Mouse (Mus musculus) layer of hippocampus, postnatal 10 days (tissue): ENCODE results near the gene Sox5. TPM values are rescaled to one million over a fixed set of nuclear protein-coding genes. Genes with fewer than 3 reads are reported as not detected.

Experiments
- DNase-seq, 2 experiments: peaks; one replicate each; pipeline ENCODE4 v3.0.0; 2021; ENCODE audit warnings: low spot score in 2 of 2
- total RNA-seq, 2 experiments: library from RNA; stranded (reverse); gene quantifications; 2 replicates each; pipeline ENCODE4 v1.2.3; 2021

Sox5 gene
- total RNA-seq, 2 experiments from 2014 or later = 57.0 to 61.7 TPM

DNA sequence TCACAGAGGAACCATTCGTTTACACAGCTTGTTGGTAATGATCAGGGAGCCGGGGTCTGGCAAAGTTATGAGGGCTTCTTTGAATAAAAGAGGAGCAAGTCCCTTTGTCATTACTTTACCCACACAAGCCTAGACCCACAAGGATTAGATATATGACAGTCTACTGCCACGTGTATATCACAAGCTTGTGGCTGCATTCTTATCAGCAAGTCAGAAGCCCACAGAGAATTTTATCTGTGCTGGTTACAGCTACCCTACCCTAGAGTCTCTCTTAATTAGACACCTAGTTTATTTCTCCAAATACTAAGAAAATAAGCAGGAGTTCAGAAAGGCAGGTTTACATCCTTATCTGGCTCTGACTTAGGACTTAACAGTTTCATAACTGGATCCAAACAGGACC, 629.8 kb downstream of the Sox5 start:
- DNase-seq = no peak

- DNase-seq = peak; percentile 25 to 28
Observed at GRCm38 (mm10) chr6:144151075-144151474, 630.7 kb downstream of the Sox5 start.

DNA sequence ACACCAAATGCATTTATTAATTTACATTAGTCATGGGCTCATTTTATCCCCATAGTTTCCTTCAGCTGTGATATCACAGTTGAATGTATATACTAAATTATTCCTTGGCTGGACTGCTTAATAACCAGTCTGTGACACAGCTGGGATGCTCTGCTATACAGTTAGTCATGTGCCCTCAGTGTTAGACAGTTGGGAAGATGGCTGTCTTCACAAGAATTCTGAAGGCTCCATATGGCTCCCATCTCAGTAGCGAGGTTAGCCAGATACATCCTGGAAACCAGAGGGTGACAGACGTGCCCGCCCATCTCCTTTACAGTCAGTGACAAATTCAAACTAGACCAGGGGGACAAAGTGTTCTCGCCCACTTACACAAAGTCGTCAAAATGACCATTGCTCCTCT, 644.4 kb downstream of the Sox5 start:
- no peak for DNase-seq

DNA sequence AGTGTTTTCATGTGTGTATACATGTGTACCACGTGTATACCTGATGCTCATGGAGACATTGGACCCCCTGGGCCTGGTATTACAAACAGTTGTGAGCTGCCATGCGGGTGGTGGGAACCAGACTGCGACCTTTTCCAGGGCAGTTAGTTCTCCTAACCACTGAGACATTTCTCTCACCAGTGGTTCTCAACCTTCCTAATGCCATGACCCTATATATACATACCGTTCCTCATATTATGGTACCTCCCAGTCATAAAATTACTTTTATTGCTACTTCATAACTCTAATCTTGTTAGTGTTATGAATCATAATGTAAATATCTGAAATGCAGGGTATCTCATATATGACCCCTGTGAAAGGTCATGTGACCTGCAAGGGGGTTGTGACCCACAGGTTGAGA, 644.9 kb downstream of the Sox5 start:
- no peak for DNase-seq

DNA sequence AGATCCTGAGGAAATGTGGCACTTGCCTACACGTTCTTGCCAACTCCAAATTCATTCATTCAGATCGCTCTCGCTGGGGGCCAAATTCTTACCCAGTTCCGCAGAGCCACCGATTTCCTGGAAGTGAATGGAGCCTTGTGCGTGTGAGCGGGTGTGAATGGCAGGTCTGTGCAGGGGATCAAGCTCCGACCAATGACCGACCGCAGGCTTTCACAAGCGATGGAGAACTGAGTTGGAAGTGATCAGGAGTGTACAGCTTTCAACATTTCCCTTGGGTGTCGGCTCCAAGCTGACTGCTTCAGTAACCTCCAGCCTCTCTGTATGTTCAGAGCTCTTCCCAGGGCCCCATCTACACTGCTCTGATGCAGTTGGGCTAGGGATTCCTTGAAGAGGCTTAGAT, 651.9 kb downstream of the Sox5 start:
- DNase-seq = no peak

GRCm38 (mm10) chr6:144119961-144120360, 661.8 kb downstream of the Sox5 start:
- DNase-seq = no peak

- DNase-seq = no peak
Observed at GRCm38 (mm10) chr6:144116646-144117045, 665.1 kb downstream of the Sox5 start.

- peak in 1 of 2 experiments; percentile 33 for DNase-seq
Observed at GRCm38 (mm10) chr6:144111561-144111960, 670.2 kb downstream of the Sox5 start.

DNA sequence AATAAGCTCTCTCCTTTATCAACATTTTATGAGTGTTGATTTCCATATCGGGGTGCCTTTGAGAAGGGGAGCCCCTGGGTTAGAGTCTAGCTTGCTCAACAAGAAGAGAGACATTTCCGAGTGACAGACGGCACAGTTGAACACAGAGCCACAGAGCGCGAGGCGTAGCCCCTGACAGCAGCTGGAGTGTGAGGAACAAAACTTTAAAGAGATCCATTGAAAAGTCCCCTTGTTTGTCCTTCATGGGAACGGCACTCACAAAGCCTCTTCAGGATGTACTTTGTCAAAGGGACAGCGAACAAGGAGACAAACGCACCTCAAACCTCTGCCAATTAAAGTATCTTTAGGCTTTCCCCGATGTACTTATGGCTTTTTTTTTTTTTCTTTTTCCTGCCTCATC, 674.9 kb downstream of the Sox5 start:
- peak; percentile 15 to 22 for DNase-seq

DNA sequence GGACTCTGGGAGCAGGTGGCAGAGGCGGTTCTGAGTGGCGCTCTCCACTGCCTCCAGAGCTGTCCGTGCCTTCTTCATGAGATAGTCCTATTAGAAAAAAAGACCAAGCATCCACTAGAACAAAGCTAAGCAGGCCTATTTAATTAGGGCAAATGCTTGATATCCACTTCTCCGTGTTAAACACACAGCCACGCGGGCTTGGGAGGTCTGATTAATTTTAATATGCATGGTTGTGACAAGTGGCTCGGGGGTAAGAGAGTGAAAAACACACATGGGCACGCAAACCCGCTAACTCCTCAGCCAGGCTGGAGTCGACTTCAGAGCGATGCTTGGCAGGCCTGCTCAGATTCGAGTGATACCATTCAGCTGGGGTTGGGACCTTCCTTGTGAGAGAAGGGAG, 676.1 kb downstream of the Sox5 start:
- no peak for DNase-seq

DNA sequence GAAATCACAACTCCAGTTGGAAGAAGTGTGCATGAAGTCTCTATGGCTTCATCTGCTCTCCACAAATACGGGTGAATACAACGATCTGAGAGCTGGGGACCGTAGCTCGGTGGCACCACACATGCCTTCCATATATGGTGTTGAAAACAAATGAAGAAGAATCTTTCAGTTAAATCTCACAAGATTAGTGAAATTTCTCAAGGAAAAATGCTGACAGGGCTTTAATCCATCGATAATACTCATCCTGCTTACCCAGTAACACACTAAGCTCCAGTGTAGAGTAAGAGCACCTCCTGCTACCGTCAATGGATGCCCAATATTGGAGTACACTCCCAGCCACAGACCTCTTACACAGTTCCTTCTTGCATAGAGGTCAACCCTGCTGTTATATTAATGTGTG, 678.2 kb downstream of the Sox5 start:
- no peak for DNase-seq

GRCm38 (mm10) chr6:144100852-144101251, 680.9 kb downstream of the Sox5 start:
- no peak for DNase-seq

- DNase-seq = peak; percentile 25 to 34
Observed at GRCm38 (mm10) chr6:144098119-144098518, 683.7 kb downstream of the Sox5 start.

GRCm38 (mm10) chr6:144088256-144088655, 693.5 kb downstream of the Sox5 start:
- DNase-seq = no peak

- no peak for DNase-seq
Observed at GRCm38 (mm10) chr6:144086096-144086810, 695.5 kb downstream of the Sox5 start.

DNA sequence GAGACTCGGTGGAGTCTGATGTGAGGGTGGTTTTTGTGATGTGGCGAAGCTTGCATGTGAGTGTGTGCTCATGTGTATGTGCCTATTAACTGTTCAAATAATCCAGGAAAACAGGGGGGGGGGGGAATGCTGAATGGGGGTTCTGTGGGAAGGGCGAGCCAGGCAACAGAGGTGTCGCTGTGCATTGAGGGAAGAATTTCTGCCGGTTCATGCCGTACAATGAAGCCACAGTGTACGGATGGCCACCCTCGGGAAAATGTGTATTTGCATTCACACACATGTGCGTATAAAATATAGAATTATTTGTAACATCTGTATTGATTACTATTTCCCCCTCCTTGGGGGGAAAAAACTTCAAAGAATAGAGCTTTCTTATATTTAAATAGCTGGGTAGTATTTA, 699.5 kb downstream of the Sox5 start:
- no peak for DNase-seq

GRCm38 (mm10) chr6:144077826-144078225, 704.0 kb downstream of the Sox5 start:
- no peak for DNase-seq

DNA sequence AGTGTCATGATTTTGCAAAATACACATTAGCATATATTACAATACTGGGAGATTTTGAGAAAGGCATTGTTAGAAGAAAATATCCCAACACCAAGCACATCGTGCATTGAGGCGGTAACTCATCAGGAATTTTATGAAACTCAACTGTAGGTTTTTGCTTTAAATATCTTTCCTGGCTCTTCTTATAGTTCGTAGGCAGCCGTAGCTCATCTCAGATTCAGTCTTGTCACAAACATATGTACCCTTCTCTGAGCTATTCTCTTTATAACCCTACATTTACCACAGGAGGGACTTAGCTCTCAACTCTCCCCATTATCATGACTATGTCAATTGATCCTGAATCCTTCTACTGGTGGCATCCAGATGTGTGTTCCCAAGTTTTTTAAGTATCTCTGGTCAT, 705.4 kb downstream of the Sox5 start:
- DNase-seq = no peak

GRCm38 (mm10) chr6:144075327-144075941, 706.3 kb downstream of the Sox5 start:
- no peak for DNase-seq

GRCm38 (mm10) chr6:144074826-144075225, 707.0 kb downstream of the Sox5 start:
- DNase-seq = no peak

DNA sequence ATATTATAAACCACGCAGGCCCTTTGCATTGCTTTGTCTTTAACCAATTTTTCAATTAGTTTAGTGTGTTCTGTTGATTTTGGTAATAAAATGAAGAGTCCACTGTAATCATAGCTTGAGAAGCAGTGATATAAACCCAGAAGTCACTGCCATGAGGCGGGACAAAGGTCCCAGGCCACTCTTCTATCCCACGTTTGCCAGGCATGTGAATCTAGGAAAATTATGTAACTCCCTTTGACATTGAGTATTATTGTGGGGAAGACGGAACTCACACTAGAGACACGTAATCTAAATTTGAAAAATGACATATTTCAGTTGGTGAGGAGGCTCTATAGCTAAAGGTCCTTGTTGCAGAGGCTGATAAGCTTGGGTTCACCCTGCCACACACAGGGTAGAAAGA, 711.3 kb downstream of the Sox5 start:
- no peak for DNase-seq

DNA sequence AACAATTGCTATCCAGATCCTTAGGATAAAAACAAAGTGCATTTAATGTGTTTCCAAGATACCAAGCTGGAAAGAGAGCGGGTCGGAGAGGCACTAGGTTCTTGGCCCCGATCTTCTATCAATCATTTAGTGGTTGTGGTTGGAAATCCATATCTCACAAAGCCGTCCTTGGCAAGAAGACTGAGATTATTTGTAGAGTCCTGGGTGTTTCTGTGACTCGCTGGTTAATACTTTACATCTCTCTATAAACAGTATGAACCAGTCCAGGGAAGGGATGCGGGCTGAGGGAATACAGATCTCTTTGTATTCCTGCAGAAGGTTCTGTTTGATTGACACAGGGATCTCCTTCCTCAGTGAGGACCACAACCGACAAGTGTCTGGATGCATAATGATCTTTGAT, 714.3 kb downstream of the Sox5 start:
- no peak for DNase-seq

GRCm38 (mm10) chr6:144062428-144062827, 719.3 kb downstream of the Sox5 start:
- DNase-seq = no peak
